Mouse (Mus musculus) heart, adult 2 months (tissue): ENCODE data around the gene Mmgt2. TPM values are rescaled to one million over a fixed set of nuclear protein-coding genes. Genes with fewer than 3 reads are reported as not detected.

Experiments
- DNase-seq, 2 experiments: peaks; one replicate each; pipeline ENCODE4 v3.0.0; 2021
- H3K27ac ChIP-seq: fragments of 200-600 bp; 2 replicates; pipeline ENCODE4 v1.8.1; 2022
- H3K27me3 ChIP-seq: fragments of 200-500 bp; 2 replicates; pipeline ENCODE4 v1.6.1; 2012; ENCODE audit warnings: mild to moderate bottlenecking, low read length, inconsistent platforms, mixed read lengths; ENCODE audit not compliant: control insufficient read depth, insufficient read depth
- H3K36me3 ChIP-seq: fragments of 200-500 bp; 2 replicates; pipeline ENCODE4 v1.6.1; 2012; ENCODE audit warnings: low read length, inconsistent platforms; ENCODE audit not compliant: control insufficient read depth, insufficient read depth
- H3K4me1 ChIP-seq: fragments of 200-500 bp; 2 replicates; pipeline ENCODE4 v1.6.1; 2011; ENCODE audit warnings: low read length; ENCODE audit not compliant: control insufficient read depth, insufficient read depth
- H3K4me3 ChIP-seq: fragments of 200-600 bp; 2 replicates; pipeline ENCODE4 v1.8.1; 2022
- H3K79me2 ChIP-seq: fragments of 200-500 bp; replicated peaks from 2 replicates; pipeline ENCODE4 v1.6.1; 2012; ENCODE audit warnings: mild to moderate bottlenecking, inconsistent platforms, low read length, moderate library complexity, mixed read lengths; ENCODE audit not compliant: control insufficient read depth, insufficient read depth
- H3K9ac ChIP-seq: fragments of 200-500 bp; 2 replicates; pipeline ENCODE4 v1.6.1; 2012; ENCODE audit warnings: low read depth, mild to moderate bottlenecking, control low read depth, inconsistent platforms, low read length, mixed read lengths
- CTCF ChIP-seq: fragments of 200-600 bp; IDR thresholded peaks from 2 replicates; pipeline ENCODE4 v1.8.1; 2022; ENCODE audit warnings: antibody characterized with exemption, mild to moderate bottlenecking, moderate library complexity
- EP300 ChIP-seq: fragments of 200-500 bp; IDR thresholded peaks from 2 replicates; pipeline ENCODE4 v1.6.1; 2011; ENCODE audit warnings: low read depth, low read length, control low read depth; ENCODE audit not compliant: insufficient read depth
- POLR2A ChIP-seq: fragments of 200-500 bp; IDR thresholded peaks from 2 replicates; pipeline ENCODE4 v1.6.1; 2011; ENCODE audit warnings: mild to moderate bottlenecking, low read depth, low read length, control low read depth; ENCODE audit not compliant: insufficient read depth
- WGBS: fragments of 180-500 bp; shearing (Covaris S2); methylation state at CpG from one replicate; pipeline ENCODE4 v1.1.7; 2018; 5-methylcytosine and 5-hydroxymethylcytosine counted together
- intact Hi-C: fragments of 180-260 bp; cut with DNase I; formaldehyde crosslinking; loops from one replicate; pipeline ENCODE4 v1.15.1; 2025
- polyA plus RNA-seq: library from polyadenylated mRNA; depleted of rRNA; stranded (reverse); fragments of >200 nt; gene quantifications from 2 replicates; pipeline ENCODE4 v1.2.3, GENCODE M21; 2012
- total RNA-seq, 2 experiments: library from RNA; stranded (reverse); gene quantifications; 2 replicates each; pipeline ENCODE4 v1.2.3; 2021

Mmgt2 gene
- total and polyA plus RNA-seq, 3 experiments, result 5.8 to 8.7 (median 8.6) TPM

GRCm38 (mm10) chr11:62624341-62625291 lies 23.8 kb upstream of the Mmgt2 start:
- no peak overlapping the region for H3K9ac ChIP-seq
- no peak overlapping the region for H3K4me3 ChIP-seq
- no peaks in the 10 kb centered on the region for H3K79me2 ChIP-seq
- peaks cover 10% of the 10 kb centered on the region for H3K4me1 ChIP-seq
- H3K27me3 ChIP-seq, result no peaks in the 10 kb centered on the region
- peak overlapping the region; percentile 15; the same call in 1 of the 2 replicates for H3K27ac ChIP-seq
- intact Hi-C loops, result no loop called here
- no peak for TF ChIP-seq EP300
- TF ChIP-seq CTCF, result no peak
- WGBS, result 57% methylated on average over 10 of the region's 10 CpGs
- DNase-seq, result peak in 1 of 2 experiments; percentile 27
- H3K36me3 ChIP-seq, result no peaks in the 10 kb centered on the region

GRCm38 (mm10) chr11:62629352-62630224 lies 18.9 kb upstream of the Mmgt2 start:
- 22% methylated on average over 9 of the region's 9 CpGs for WGBS
- H3K4me3 ChIP-seq, result no peak overlapping the region
- H3K27ac ChIP-seq, result no peak overlapping the region
- no peaks in the 10 kb centered on the region for H3K79me2 ChIP-seq
- TF ChIP-seq EP300 (no peak), CTCF (no peak), POLR2A (no peak)
- no peak overlapping the region for H3K9ac ChIP-seq
- intact Hi-C loops, result loop anchor here (2.0 kb wide), 1 partner anchor 19 kb away; the partner anchor contains the start of genes Lrrc75a and Mmgt2
- no peaks in the 10 kb centered on the region for H3K27me3 ChIP-seq
- H3K36me3 ChIP-seq, result no peaks in the 10 kb centered on the region
- DNase-seq, result no peak
- peaks cover 12% of the 10 kb centered on the region for H3K4me1 ChIP-seq

- 20% methylated on average over 11 of the region's 11 CpGs for WGBS
- H3K27me3 ChIP-seq, result no peaks in the 10 kb centered on the region
- no peaks in the 10 kb centered on the region for H3K36me3 ChIP-seq
- intact Hi-C loops, result loop anchor here (2.0 kb wide), 1 partner anchor 18 kb away; the partner anchor contains the start of genes Lrrc75a and Mmgt2
- TF ChIP-seq EP300 (no peak), POLR2A (no peak), CTCF (no peak)
- H3K4me1 ChIP-seq, result peaks cover 12% of the 10 kb centered on the region
- H3K9ac ChIP-seq, result no peak overlapping the region
- DNase-seq, result no peak
- no peak overlapping the region for H3K27ac ChIP-seq
- H3K4me3 ChIP-seq, result no peak overlapping the region
- no peaks in the 10 kb centered on the region for H3K79me2 ChIP-seq
These were observed 18.1 kb upstream of the Mmgt2 start for GRCm38 (mm10) chr11:62630225-62630821.

- no peak for DNase-seq
- Histone ChIP-seq H3K4me3 (no peak overlapping the region), H3K36me3 (no peaks in the 10 kb centered on the region), H3K27me3 (no peaks in the 10 kb centered on the region), H3K27ac (no peak overlapping the region), H3K9ac (no peak overlapping the region), H3K79me2 (no peaks in the 10 kb centered on the region), H3K4me1 (peaks cover 13% of the 10 kb centered on the region)
- WGBS, result 80% methylated on average over 4 of the region's 4 CpGs
- intact Hi-C loops, result loop anchor here (2.0 kb wide), 1 partner anchor 18 kb away; the partner anchor contains the start of genes Lrrc75a and Mmgt2
- no peak for TF ChIP-seq POLR2A
- no peak for TF ChIP-seq CTCF
- no peak for TF ChIP-seq EP300
These were observed 17.3 kb upstream of the Mmgt2 start for GRCm38 (mm10) chr11:62631138-62631537.

GRCm38 (mm10) chr11:62635406-62635805 lies 13.1 kb upstream of the Mmgt2 start:
- WGBS, result 36% methylated on average over 3 of the region's 3 CpGs
- Histone ChIP-seq H3K4me3 (no peak overlapping the region), H3K27ac (peak overlapping the region; percentile 65), H3K9ac (no peak overlapping the region), H3K4me1 (peaks cover 8% of the 10 kb centered on the region), H3K36me3 (no peaks in the 10 kb centered on the region), H3K27me3 (no peaks in the 10 kb centered on the region), H3K79me2 (no peaks in the 10 kb centered on the region)
- intact Hi-C loops, result no loop called here
- no peak for TF ChIP-seq POLR2A
- no peak for TF ChIP-seq EP300
- no peak for TF ChIP-seq CTCF
- DNase-seq, result peak in 1 of 2 experiments; percentile 37
